Mouse (Mus musculus) right cerebral cortex, postnatal 4 days (tissue): ENCODE measurements around the gene Zfp2.

Experiments used
- DNase-seq: peaks from one replicate; pipeline ENCODE4 v3.0.0-alpha.2; 2022

Gene Zfp2

GRCm38 (mm10) chr11:50915671-50916320 is at the start of gene Zfp2:
Gene Zfp2 (minus strand): TSS chr11:50916165.
- DNase-seq = peak; percentile 92

- no peak for DNase-seq
Observed at GRCm38 (mm10) chr11:50964886-50965285, 48.9 kb upstream of the Zfp2 start.

GRCm38 (mm10) chr11:50953665-50954064 is 37.7 kb upstream of the Zfp2 start, which contains the start of gene Prop1:
Gene Prop1 (minus strand): TSS chr11:50953765.
- DNase-seq = no peak

- no peak for DNase-seq
Observed at GRCm38 (mm10) chr11:50952290-50952689, 36.3 kb upstream of the Zfp2 start.

DNA sequence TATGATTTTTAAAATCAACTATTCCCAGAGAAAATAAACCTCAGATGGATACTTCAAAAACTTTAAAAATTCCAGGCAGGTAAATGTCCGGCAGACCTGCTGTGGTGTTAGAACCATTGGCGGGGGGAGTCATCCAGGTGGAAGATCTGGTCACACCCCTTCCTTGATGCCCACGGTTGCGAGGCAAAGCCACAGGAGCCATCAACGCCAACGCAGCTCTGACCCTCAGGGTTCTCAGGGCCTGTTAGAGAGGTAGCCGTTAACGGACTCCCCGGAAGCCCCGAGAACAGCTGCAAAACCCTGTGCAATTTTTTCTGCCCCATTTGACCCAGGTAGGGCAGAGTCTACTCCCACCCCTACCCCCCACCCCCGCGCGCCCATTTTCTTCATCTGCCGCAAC is 27.5 kb upstream of the Zfp2 start, which contains the start of gene 4933414I15Rik:
Gene 4933414I15Rik (minus strand): TSS at position 260 of the 400 bp plus-strand sequence.
- DNase-seq = no peak

GRCm38 (mm10) chr11:50942386-50942785 is 26.4 kb upstream of the Zfp2 start:
- DNase-seq = no peak

GRCm38 (mm10) chr11:50939621-50940366 is 23.8 kb upstream of the Zfp2 start:
- no peak for DNase-seq

GRCm38 (mm10) chr11:50938435-50938834 is 22.5 kb upstream of the Zfp2 start:
- DNase-seq = no peak

DNA sequence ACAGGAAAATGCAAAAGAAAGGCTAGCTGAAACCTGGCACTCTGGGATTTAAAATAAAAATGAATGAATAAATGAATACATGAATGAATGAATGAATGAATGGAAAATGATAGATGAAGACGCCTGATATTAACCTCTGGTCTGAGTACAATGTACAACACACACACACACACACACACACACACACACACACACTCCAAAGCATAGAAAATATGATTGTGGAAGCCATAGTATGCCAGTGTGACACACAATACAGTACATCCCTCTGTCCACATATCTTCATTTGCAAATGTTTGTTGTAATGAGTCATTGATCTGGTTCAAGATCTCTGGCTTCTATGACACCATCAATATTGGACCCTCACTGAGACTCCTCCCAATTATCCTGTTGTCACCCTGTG is 16.1 kb upstream of the Zfp2 start:
- DNase-seq = no peak

DNA sequence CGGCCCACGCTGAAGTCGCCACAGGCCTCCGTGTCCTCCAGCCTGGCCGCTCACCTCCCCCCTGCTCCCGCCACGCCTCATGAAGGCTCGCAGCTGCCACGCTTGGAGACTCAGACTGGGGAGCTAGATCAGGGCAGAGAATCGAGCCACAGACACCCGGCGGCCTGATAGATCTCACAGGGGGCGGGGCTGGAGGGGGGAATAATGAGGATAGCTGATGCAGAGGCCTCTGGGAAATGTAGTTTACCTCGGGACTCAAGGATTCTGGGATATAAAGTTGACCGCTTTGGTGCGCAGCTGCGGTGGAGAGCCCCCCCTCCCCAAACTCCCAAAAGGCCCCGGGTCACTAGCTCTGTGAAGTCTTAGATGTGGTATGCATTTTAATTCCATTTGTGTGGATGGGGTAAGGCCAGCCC is 15.5 kb upstream of the Zfp2 start, which contains the start of gene Zfp354b:
Gene Zfp354b (minus strand): TSS at position 183 of the 416 bp plus-strand sequence.
- DNase-seq = peak; percentile 83

GRCm38 (mm10) chr11:50931021-50931420 is 15.1 kb upstream of the Zfp2 start:
- no peak for DNase-seq

GRCm38 (mm10) chr11:50930469-50931014 is 14.6 kb upstream of the Zfp2 start:
- DNase-seq = peak; percentile 18

DNA sequence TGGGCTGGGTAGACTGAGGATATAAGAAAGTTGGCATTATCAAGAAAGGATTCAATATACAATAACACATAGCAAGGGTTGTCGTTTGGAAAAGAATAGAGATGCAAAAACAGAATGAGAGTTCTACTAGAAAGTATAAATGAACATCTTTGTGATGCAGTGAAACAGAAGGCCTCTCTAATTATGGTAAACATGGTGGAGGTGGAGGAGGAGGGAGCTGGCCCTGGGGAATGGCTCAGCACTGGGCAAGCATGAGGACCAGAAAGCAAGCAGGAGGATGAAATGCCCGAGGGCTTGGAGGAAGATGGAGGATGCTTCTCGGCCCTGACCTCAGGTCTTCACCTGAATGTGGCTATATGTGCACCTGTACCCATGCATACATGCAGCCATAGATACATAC is 1.5 kb downstream of the Zfp2 start:
- DNase-seq = no peak

DNA sequence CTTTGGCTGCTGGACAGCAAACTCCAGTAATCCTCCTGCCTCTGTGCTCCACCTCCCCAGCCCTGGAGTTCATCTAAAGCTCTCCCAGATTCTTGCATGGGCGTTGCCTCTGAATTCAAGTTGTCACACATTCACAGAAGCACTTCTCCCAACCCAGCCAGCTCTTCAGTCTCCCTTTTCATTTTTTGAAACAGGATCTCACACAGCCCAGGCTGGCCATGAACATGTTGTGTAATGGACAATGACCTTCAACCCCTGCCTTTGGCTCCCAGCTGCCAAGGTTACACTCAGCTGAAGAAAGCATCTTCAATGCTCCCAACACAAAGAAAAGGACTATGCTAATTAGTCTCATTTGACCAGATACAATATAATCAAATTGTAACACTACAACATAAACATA is 2.7 kb downstream of the Zfp2 start:
- no peak for DNase-seq

DNA sequence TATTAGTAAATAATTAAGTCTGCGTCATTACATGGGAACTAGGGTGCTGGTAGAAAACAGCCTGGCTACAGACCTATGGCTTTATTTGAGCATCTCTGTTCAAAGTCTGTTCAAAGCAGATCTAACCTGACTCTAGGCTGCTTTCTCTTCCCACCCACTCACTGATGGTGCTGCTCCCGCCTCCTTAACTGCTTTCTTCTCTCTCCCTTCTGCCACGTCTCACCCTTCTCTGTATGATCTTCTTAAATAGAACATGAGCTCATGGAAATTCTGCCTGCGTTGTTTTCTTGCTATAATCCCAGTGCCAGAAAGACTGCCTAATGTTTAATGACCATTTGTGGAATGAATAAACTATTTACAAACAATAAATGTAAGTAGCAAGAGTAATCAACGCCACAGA is 7.8 kb downstream of the Zfp2 start:
- no peak for DNase-seq

GRCm38 (mm10) chr11:50897359-50897758 is 18.6 kb downstream of the Zfp2 start:
- no peak for DNase-seq

DNA sequence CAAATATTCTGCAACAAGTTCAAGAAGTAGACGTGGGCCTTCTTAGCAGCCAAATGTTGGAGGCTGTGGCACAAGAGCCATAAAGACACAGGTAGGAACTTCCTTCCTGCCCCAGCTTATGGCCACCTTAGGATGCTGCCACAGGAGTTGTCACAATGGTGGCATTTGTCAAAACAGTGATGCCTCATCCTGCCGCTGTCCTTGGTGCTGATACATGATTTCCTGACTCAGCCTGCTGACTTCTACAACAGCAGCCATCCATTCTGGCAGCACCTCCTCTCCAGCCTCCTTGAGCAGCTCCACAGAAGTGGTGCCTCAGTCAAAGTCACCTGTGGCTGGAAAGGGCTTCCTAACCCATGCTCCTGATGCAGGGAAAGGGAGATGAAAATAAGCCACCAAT is 23.5 kb downstream of the Zfp2 start:
- no peak for DNase-seq

DNA sequence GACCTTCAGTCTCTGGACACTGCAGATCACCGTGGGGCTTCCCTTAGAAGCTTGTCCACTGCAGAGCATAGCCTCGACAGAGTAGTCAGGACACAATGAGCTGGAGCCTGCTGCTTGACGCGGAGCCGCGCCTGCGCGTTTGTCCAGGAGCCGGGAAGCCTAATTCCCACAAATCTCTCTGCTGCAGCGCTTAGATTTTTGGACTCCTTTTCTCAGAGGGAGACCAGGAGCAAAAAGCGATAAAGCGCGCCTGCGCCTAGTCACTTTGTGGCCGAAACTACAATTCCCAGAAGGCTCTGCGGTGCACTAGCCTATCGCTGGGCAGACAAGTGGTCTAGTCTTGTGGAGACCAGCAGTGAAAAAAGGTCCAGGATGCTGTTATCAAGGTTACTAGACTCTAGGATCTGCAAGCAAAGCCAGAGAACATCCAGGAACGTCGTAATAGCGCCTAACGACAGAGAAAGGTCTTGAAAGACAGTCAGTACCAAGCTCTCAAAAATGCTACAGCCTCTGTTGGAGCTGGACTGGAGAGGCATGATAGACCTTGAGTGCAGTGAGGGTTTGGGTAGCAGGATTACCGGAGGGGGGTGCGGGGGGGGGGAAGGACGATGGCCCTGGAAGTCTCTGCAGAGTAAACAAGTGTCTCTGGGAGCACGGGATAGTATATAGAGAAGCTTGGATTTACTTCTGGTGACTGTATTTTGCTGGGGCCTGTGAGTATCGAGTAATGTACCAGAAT is 28.4 kb downstream of the Zfp2 start, which contains the start of gene Zfp454:
Gene Zfp454 (minus strand): TSS at position 262 of the 739 bp plus-strand sequence.
- peak; percentile 86 for DNase-seq

DNA sequence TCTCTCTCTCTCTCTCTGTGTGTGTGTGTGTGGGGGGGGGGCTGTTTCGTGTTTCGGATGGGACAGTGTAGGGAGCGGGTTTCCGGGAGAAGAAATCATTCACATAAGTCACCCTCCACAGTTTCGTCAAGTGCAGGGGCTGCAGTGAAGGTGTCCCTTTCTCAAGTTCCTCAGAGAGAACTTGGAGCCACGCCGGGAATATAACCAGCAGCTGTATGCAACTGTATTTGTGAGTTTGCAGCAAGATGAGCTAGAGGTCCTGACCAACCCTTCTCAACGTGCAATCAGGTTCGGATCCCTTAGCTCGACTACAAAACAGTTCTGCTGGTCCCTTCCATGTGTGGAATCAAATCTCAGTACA is 29.1 kb downstream of the Zfp2 start:
- peak; percentile 24 for DNase-seq

GRCm38 (mm10) chr11:50886231-50886932 is 29.6 kb downstream of the Zfp2 start:
- DNase-seq = peak; percentile 19

DNA sequence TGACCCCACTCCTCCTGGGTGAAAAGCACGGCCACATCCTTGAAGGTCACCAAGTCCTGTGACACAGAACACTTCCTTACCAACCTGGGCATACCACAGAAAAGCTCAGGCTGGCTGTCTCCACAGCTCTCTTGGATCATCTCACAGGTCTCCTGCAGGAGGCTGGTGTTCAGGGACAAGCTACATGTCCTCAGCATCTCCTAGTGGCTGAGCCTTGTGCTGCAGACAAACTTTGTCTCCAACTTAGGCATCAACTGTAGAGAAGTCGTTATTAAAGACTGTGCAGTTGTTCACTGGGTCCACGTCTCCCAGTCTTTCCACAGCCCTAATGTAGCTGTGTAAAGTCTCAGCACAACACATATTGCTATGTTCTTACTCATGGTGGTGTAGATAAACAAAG is 32.2 kb downstream of the Zfp2 start:
- DNase-seq = no peak

- DNase-seq = no peak
Observed at GRCm38 (mm10) chr11:50878641-50879040, 37.3 kb downstream of the Zfp2 start.
